ENCODE assay signal across 19 mouse cellular contexts in the genomic region with DNA sequence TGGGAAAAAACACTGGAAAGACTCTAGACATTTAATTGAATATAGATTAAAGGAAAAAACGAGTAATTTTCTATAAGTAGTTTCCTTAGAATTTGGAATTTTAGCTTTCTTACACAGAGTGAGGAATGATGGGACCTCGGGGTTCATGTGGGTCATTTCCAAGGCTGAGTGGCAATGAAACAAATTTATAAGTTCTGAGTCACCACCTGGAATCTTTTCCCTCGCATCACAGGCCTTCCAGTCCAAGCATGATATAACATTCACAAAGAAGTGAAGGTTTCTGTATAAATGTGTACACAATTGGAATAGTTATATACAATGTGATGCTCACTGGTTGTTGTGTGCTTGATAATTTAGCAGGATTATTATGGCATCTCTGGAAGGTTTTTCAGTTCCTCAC.
DNase-seq lines count a peak whose midpoint lies in the region; ATAC-seq and TF ChIP-seq lines count a peak whose summit lies in the region.
"Had no signal": no experiment of that assay in that cellular context is flagged by ENCODE, and none has a peak within 500 bp of the region (broad histone marks: within the 10 kb centered on the region; RNA-seq: fewer than 3 reads in every experiment).

No protein-coding gene starts in this region.

- in situ Hi-C loops in Patski (cut with MboI; ENCODE audit: low pct_unique_long_range_greater_than_20kb), result no loop called here

- CTCF ChIA-PET in Patski (lab: Charles Lee), result interaction anchor here (1.0 to 2.9 kb wide), 3 partner anchors 13 to 25 kb away, joined by 3 to 10 read pairs (median 7); no protein-coding TSS in a partner anchor

- H3K27me3 ChIP-seq in Patski, result no peaks in the 10 kb centered on the region
- H3K27me3 ChIP-seq: CH12.LX; embryonic facial prominence, embryonic 12.5 days; forebrain, embryonic 13.5 days; forebrain, embryonic 15.5 days had no signal

- DNase-seq in 3T3-L1 (ENCODE audit: low read depth, low spot score) (peak; percentile 72), Patski (ENCODE audit: low read depth, low spot score) (peak; percentile 15)
- DNase-seq in Muller cell, postnatal 12 days (ENCODE audit: inconsistent ontology term), result peak; percentile 10
- DNase-seq in kidney, postnatal 36 days, result no peak
- no peak for DNase-seq in lung, postnatal 25 days (ENCODE audit: low spot score)
- DNase-seq: adrenal gland, postnatal 10 days; adrenal gland, postnatal 25 days; B cell, adult 2 months; cerebellum, adult 11 months; cerebellum, adult 2 months; cerebellum, adult 9-10 months; cerebellum, postnatal 10 days; cerebellum, postnatal 25 days; forebrain, postnatal 0 days had no signal

- no peak for TF ChIP-seq CTCF in Patski (IDR thresholded peaks at IDR 0.05)

- POLR2A ChIA-PET in Patski (lab: Charles Lee), result no interaction called here

- no peak for ATAC-seq in Patski
- ATAC-seq: CD4-positive, CD25-positive, alpha-beta regulatory T cell, adult 4 months; forebrain, embryonic 13.5 days; forebrain, embryonic 15.5 days; forebrain, postnatal 0 days had no signal

Comparison
In these comparisons a context has a peak if more than half of its experiments do, and no peak if none do; other contexts are left out.
1. DNase-seq: peak in 3T3-L1 (single experiment), Muller cell, postnatal 12 days (single experiment) and Patski (single experiment); none in kidney, postnatal 36 days (0 of 2) and lung, postnatal 25 days (single experiment).